In the genomic region with DNA sequence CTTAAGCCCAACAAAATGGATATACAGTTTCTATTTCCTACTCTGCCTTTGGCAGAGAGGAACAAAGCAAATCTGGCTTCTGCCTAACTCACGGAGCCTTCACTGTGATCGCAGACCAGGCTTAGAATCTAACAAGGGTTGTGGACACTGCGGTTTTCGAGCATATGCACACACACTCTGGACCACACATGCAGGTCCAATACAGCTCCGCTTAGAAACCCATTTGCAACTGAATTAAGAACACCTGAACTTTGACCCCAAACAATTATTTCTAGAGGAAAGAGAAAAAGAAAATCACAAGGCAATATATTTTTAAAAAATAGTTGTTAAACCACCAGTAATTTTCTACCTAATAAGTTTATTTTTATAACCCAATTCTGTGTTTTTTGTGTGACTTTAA, we compare ENCODE assay signal across 24 mouse cellular contexts.
"Had no signal": no experiment of that assay in that cellular context is flagged by ENCODE, and none has a peak within 500 bp of the region (broad histone marks: within the 10 kb centered on the region; RNA-seq: fewer than 3 reads in every experiment).

No protein-coding gene starts in this region.

- H3K27ac ChIP-seq: heart, embryonic 10.5 days; hindbrain, embryonic 10.5 days; hindbrain, embryonic 12.5 days; hindbrain, embryonic 14.5 days; intestine, embryonic 15.5 days; layer of hippocampus, adult 2 months; left cerebral cortex, adult 2 months; limb, embryonic 10.5 days; limb, embryonic 12.5 days; liver, embryonic 12.5 days; liver, embryonic 14.5 days had no signal

- H3K4me3 ChIP-seq: heart, embryonic 10.5 days; heart, embryonic 12.5 days; hindbrain, embryonic 10.5 days; hindbrain, embryonic 12.5 days; intestine, embryonic 15.5 days; layer of hippocampus, adult 2 months; left cerebral cortex, adult 2 months; limb, embryonic 10.5 days; limb, embryonic 12.5 days; liver, embryonic 12.5 days had no signal

- H3K9ac ChIP-seq: heart, embryonic 12.5 days; hindbrain, embryonic 12.5 days; hindbrain, embryonic 14.5 days; intestine, embryonic 15.5 days; limb, embryonic 12.5 days; liver, embryonic 12.5 days; liver, embryonic 14.5 days had no signal

- ATAC-seq: hindbrain, embryonic 16.5 days; inflammation-experienced regulatory T-cells, adult 6 months; intestine, embryonic 15.5 days; intestine, postnatal 0 days; liver, embryonic 12.5 days had no signal

- H3K9me3 ChIP-seq: heart, embryonic 10.5 days; heart, embryonic 12.5 days; hindbrain, embryonic 10.5 days; hindbrain, embryonic 12.5 days; intestine, embryonic 15.5 days; limb, embryonic 10.5 days; limb, embryonic 12.5 days; liver, embryonic 12.5 days had no signal

- H3K27me3 ChIP-seq: heart, embryonic 12.5 days; hindbrain, embryonic 12.5 days; intestine, embryonic 15.5 days; limb, embryonic 12.5 days; liver, embryonic 12.5 days had no signal

- H3K4me1 ChIP-seq: heart, embryonic 10.5 days; heart, embryonic 12.5 days; hindbrain, embryonic 10.5 days; hindbrain, embryonic 12.5 days; intestine, embryonic 15.5 days; limb, embryonic 10.5 days; limb, embryonic 12.5 days; liver, embryonic 12.5 days had no signal

- H3K4me2 ChIP-seq: heart, embryonic 12.5 days; hindbrain, embryonic 12.5 days; hindbrain, embryonic 14.5 days; intestine, embryonic 15.5 days; limb, embryonic 12.5 days; liver, embryonic 12.5 days had no signal

- DNase-seq: gastrocnemius, postnatal 25 days; heart, adult 18-20 months; heart, postnatal 14 days; heart, postnatal 36 days; kidney, adult 18-20 months; kidney, adult 8-10 months; kidney, postnatal 10 days; kidney, postnatal 25 days; kidney, postnatal 4 days had no signal
